8 mouse cellular contexts compared by ENCODE assay signal in genomic region chr1:92696848-92697247, GRCm38 (mm10). TPM values are rescaled to one million over a fixed set of nuclear protein-coding genes. Genes with fewer than 3 reads are reported as not detected.
A peak's percentile ranks its signal among the peaks of the same experiment; 100 is the strongest.
DNase-seq lines count a peak whose midpoint lies in the region; ATAC-seq and TF ChIP-seq lines count a peak whose summit lies in the region.

No protein-coding gene starts in this region.

- H3K4me2 ChIP-seq in lung, postnatal 0 days (replicated peaks; ENCODE audit: low read depth, low read length) = no peak overlapping the region

- H3K9me3 ChIP-seq in lung, postnatal 0 days (ENCODE audit: low read length) = no peaks in the 10 kb centered on the region

- no peak overlapping the region for H3K27ac ChIP-seq in lung, postnatal 0 days (ENCODE audit: low read length)

- no peaks in the 10 kb centered on the region for H3K36me3 ChIP-seq in lung, postnatal 0 days (ENCODE audit: insufficient read depth, low read length)

- no peaks in the 10 kb centered on the region for H3K4me1 ChIP-seq in lung, postnatal 0 days (ENCODE audit: insufficient read depth, low read depth, low read length)

- peak; percentile 82 for DNase-seq in CD4-positive, CD25-positive, alpha-beta regulatory T cell, adult 2 months (ENCODE audit: low read depth, low spot score)
- DNase-seq in cerebellum, postnatal 36 days = peak; percentile 81 to 83
- DNase-seq in gastrocnemius, adult 8-10 months (ENCODE audit: low spot score in 2 of 2) = peak; percentile 55 to 66
- peak; percentile 87 for DNase-seq in layer of hippocampus, adult 11-12 months (ENCODE audit: low spot score)
- DNase-seq in lung, postnatal 0 days (ENCODE audit: low spot score) = peak; percentile 81
- DNase-seq in right cerebral cortex, adult 18-20 months = peak; percentile 63
- peak; percentile 71 for DNase-seq in urinary bladder, adult 2 months (ENCODE audit: low spot score)

- TF ChIP-seq CTCF in lung, postnatal 0 days (IDR thresholded peaks at IDR 0.05) = peak; percentile 85

- H3K27me3 ChIP-seq in lung, postnatal 0 days (replicated peaks; ENCODE audit: insufficient read depth, low read length) = no peaks in the 10 kb centered on the region

- ATAC-seq in activated CD4-positive, CD25-positive, alpha-beta regulatory T cell, adult 4 months = peak; percentile 65
- peak; percentile 47; the same call in 1 of the 2 replicates for ATAC-seq in lung, postnatal 0 days

- no peak for TF ChIP-seq EP300 in lung, postnatal 0 days (IDR thresholded peaks at IDR 0.05)

- 27% methylated on average over 4 of the region's 4 CpGs for WGBS in lung, postnatal 0 days

- no peak overlapping the region for H3K9ac ChIP-seq in lung, postnatal 0 days (replicated peaks; ENCODE audit: low read depth)

- no peak overlapping the region for H3K4me3 ChIP-seq in lung, postnatal 0 days (ENCODE audit: low read depth, low read length)

RNA-seq across cellular contexts. Expression of gene Otos, which starts 48.2 kb away (rescaled TPM):
- 1 to 10 TPM; 2.3 to 3.9 TPM for polyA plus RNA-seq in activated CD4-positive, CD25-positive, alpha-beta regulatory T cell, adult 4 months (2017; shearing (Covaris generic))
- total RNA-seq in gastrocnemius, adult 8-10 months (2022) = not detected
- polyA plus RNA-seq in lung, postnatal 0 days (2015; fragmentation: Nextera tagmentation; extraction: Ambion mirVana) = 0.24 TPM in 1 of 2 replicates, not detected in the other
- 0.14 and 0.15 TPM in 2 replicates for polyA plus RNA-seq in urinary bladder, adult 2 months (2012; rRNA removed)

RNA-seq across cellular contexts. Expression of gene Cops9, which starts 55.1 kb away (rescaled TPM):
- 100 to 1,000 TPM; 241 to 311 TPM for polyA plus RNA-seq in activated CD4-positive, CD25-positive, alpha-beta regulatory T cell, adult 4 months (2017; shearing (Covaris generic))
- 100 to 1,000 TPM; 189 to 223 (median 200) TPM for total RNA-seq in gastrocnemius, adult 8-10 months (2022)
- 342 and 355 TPM in 2 replicates for polyA plus RNA-seq in lung, postnatal 0 days (2015; fragmentation: Nextera tagmentation; extraction: Ambion mirVana)
- polyA plus RNA-seq in urinary bladder, adult 2 months (2012; rRNA removed) = 247 and 282 TPM in 2 replicates
